Mouse (Mus musculus): Measurements from ENCODE around the gene Upb1.

GRCm38 (mm10) chr10:75430147-75430537 lies 29.2 kb downstream of the Upb1 start:
- peak in 1 of 2 experiments; percentile 24; a peak in 2 of 4 replicates for TF ChIP-seq CTCF (conservative IDR thresholded peaks at IDR 0.05 in 1 of 2, IDR thresholded peaks at IDR 0.05 in 1 of 2; ENCODE audit: low read depth in 2 of 2, low read length in 2 of 2)
- TF ChIP-seq ETS1 (conservative IDR thresholded peaks at IDR 0.05; ENCODE audit: low read depth, low read length) = no peak
- no peak for TF ChIP-seq POLR2A (IDR thresholded peaks at IDR 0.05; ENCODE audit: low read depth, low read length)
- TF ChIP-seq KAT2A (IDR thresholded peaks at IDR 0.05; ENCODE audit: insufficient replicate concordance, low read length) = no peak
- no peak for TF ChIP-seq CHD2 (IDR thresholded peaks at IDR 0.05; ENCODE audit: low read length)
- no peak for TF ChIP-seq MXI1 (IDR thresholded peaks at IDR 0.05; ENCODE audit: low read depth, low read length)
- TF ChIP-seq HCFC1 (IDR thresholded peaks at IDR 0.05; ENCODE audit: low read depth, low read length) = no peak
- TF ChIP-seq USF1 (IDR thresholded peaks at IDR 0.05; ENCODE audit: low read depth, low read length) = no peak

All from CH12.LX (cell line).